Mouse (Mus musculus) cerebellum, postnatal 36 days (tissue): ENCODE data around the gene Hvcn1.
"Not testable (repeated sequence)": the region's sequence is repeated elsewhere in the genome, so short reads cannot be mapped to it uniquely, and the experiment has no call there.

Source experiments
- DNase-seq, 2 experiments: peaks; one replicate each; pipeline ENCODE4 v3.0.0; 2021 to 2022; ENCODE audit warnings: mixed read lengths in 2 of 2

The Hvcn1 gene

GRCm38 (mm10) chr5:122208909-122209308 is 2.3 kb downstream of the Hvcn1 start:
- DNase-seq: no peak

- no peak for DNase-seq
Measured at GRCm38 (mm10) chr5:122209591-122210368, 3.2 kb downstream of the Hvcn1 start.

- no peak for DNase-seq
Measured at GRCm38 (mm10) chr5:122210890-122211289, 4.3 kb downstream of the Hvcn1 start.

GRCm38 (mm10) chr5:122212125-122212524 is 5.5 kb downstream of the Hvcn1 start:
- no peak for DNase-seq

GRCm38 (mm10) chr5:122212820-122213219 is 6.2 kb downstream of the Hvcn1 start:
- not testable (repeated sequence) for DNase-seq

GRCm38 (mm10) chr5:122213861-122214260 is 7.3 kb downstream of the Hvcn1 start:
- DNase-seq: no peak

- no peak for DNase-seq
Measured at GRCm38 (mm10) chr5:122217636-122218035, 11.0 kb downstream of the Hvcn1 start.

GRCm38 (mm10) chr5:122218109-122218905 is 11.7 kb downstream of the Hvcn1 start:
- no peak for DNase-seq

- no peak for DNase-seq
Measured at GRCm38 (mm10) chr5:122218928-122219327, 12.3 kb downstream of the Hvcn1 start.

GRCm38 (mm10) chr5:122219655-122220629 is 13.3 kb downstream of the Hvcn1 start:
- DNase-seq: no peak

GRCm38 (mm10) chr5:122221085-122221484 is 14.5 kb downstream of the Hvcn1 start:
- no peak for DNase-seq

- no peak for DNase-seq
Measured at GRCm38 (mm10) chr5:122224291-122224690, 17.7 kb downstream of the Hvcn1 start.

GRCm38 (mm10) chr5:122228271-122228765 is 21.7 kb downstream of the Hvcn1 start:
- DNase-seq: no peak

GRCm38 (mm10) chr5:122228772-122229171 is 22.2 kb downstream of the Hvcn1 start:
- DNase-seq: no peak

- no peak for DNase-seq
Measured at GRCm38 (mm10) chr5:122230816-122231215, 24.2 kb downstream of the Hvcn1 start.

GRCm38 (mm10) chr5:122231431-122231830 is 24.8 kb downstream of the Hvcn1 start:
- no peak for DNase-seq

GRCm38 (mm10) chr5:122232004-122232403 is 25.4 kb downstream of the Hvcn1 start:
- no peak for DNase-seq

- DNase-seq: no peak
Measured at GRCm38 (mm10) chr5:122233077-122233581, 26.5 kb downstream of the Hvcn1 start.

GRCm38 (mm10) chr5:122233695-122234094 is 27.1 kb downstream of the Hvcn1 start:
- no peak for DNase-seq

- no peak for DNase-seq
Measured at GRCm38 (mm10) chr5:122234319-122235195, 28.0 kb downstream of the Hvcn1 start.

GRCm38 (mm10) chr5:122235196-122235836 is 28.7 kb downstream of the Hvcn1 start:
- no peak for DNase-seq
